Mouse (Mus musculus) hindbrain, postnatal 0 days (tissue): ENCODE results near the gene Nop2. TPM values are rescaled to one million over a fixed set of nuclear protein-coding genes. Genes with fewer than 3 reads are reported as not detected.

ENCODE experiments used
- ATAC-seq: fragments of 200-750 bp; cut with Nextera tagmentation; 2 replicates; pipeline ENCODE4 v1.8.0; 2017; ENCODE audit warnings: mild to moderate bottlenecking, moderate TSS enrichment, moderate library complexity
- DNase-seq: peaks from one replicate; pipeline ENCODE4 v3.0.0-alpha.2; 2015; ENCODE audit warnings: low spot score
- H3K27ac ChIP-seq: fragments of 300-500 bp; sonication (generic); 2 replicates; pipeline ENCODE4 v1.5.1; 2014; ENCODE audit warnings: mild to moderate bottlenecking
- H3K27me3 ChIP-seq: fragments of 300-500 bp; sonication (generic); 2 replicates; pipeline ENCODE4 v1.6.1; 2014; ENCODE audit warnings: low read length, mixed read lengths; ENCODE audit not compliant: insufficient read depth
- H3K36me3 ChIP-seq: fragments of 300-500 bp; sonication (generic); 2 replicates; pipeline ENCODE4 v1.6.1; 2014; ENCODE audit warnings: low read length, mixed read lengths; ENCODE audit not compliant: insufficient read depth
- H3K4me1 ChIP-seq: fragments of 300-500 bp; sonication (generic); 2 replicates; pipeline ENCODE4 v1.6.1; 2014; ENCODE audit warnings: antibody characterized with exemption, low read length, mixed read lengths; ENCODE audit not compliant: insufficient read depth
- H3K4me2 ChIP-seq: fragments of 300-500 bp; sonication (generic); 2 replicates; pipeline ENCODE4 v1.6.1; 2014; ENCODE audit warnings: low read depth, mild to moderate bottlenecking, low read length, moderate library complexity, mixed read lengths
- H3K4me3 ChIP-seq: fragments of 300-500 bp; sonication (generic); 2 replicates; pipeline ENCODE4 v1.5.1; 2014; ENCODE audit warnings: low read length
- H3K9ac ChIP-seq: fragments of 300-500 bp; sonication (generic); replicated peaks from 2 replicates; pipeline ENCODE4 v1.6.1; 2014; ENCODE audit warnings: mild to moderate bottlenecking, low read length, moderate library complexity, mixed read lengths
- H3K9me3 ChIP-seq: fragments of 300-500 bp; sonication (generic); 2 replicates; pipeline ENCODE4 v1.6.1; 2016; ENCODE audit warnings: low read length, mixed read lengths
- CTCF ChIP-seq: IDR thresholded peaks from 2 replicates; pipeline ENCODE4 v1.5.1; 2016; ENCODE audit warnings: antibody characterized with exemption, control low read depth, low read depth
- WGBS: fragments of 180-500 bp; shearing (Covaris S2); extraction: QIAGEN DNeasy Blood & Tissue Kit; methylation state at CpG from one replicate; pipeline ENCODE4 v1.1.7; 2014; 5-methylcytosine and 5-hydroxymethylcytosine counted together
- polyA plus RNA-seq: library from polyadenylated mRNA; unstranded; fragments of >200 nt; fragmentation: Nextera tagmentation; extraction: Ambion mirVana; gene quantifications from 2 replicates; pipeline ENCODE4 v1.2.1, GENCODE M21; 2015
- total RNA-seq: library from RNA; depleted of rRNA; stranded (reverse); fragments of >200 nt; gene quantifications from 2 replicates; pipeline ENCODE4 v1.2.3, GENCODE M21; 2014

Nop2 gene
- total and polyA plus RNA-seq, 2 experiments from 2014 or later, result 34.2 to 37.3 TPM

DNA sequence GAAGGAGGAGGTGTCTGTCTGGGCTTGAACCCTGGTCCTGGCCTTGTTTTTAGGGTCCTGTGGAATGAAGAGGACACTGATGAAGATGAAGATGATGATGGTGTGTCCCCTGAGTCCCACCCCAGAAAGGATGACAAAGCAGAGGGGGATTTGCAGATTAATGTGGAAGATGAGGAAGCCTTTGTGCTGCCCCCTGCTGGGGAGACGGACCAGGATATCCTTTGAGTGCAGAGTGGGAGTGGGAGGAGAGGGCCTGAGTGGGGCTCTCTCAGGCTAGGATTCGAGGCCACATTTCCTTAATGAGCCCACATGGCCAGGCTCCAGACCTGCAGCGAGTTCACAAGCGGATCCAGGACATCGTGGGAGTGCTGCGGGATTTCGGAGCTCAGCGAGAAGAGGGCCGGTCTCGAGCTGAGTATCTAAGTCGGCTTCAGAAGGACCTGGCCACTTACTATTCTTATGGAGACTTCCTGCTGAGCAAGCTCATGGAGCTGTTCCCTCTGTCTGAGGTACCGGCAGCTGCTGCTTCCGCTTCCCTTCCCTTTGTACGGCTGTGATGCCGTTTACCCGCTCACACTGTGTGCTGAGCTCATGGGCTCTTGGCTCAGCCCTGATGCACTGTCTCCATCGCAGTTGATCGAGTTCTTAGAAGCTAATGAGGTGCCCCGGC, 5.4 kb downstream of the Nop2 start:
- H3K27ac ChIP-seq, result no peak overlapping the region
- H3K9me3 ChIP-seq, result no peaks in the 10 kb centered on the region
- no peaks in the 10 kb centered on the region for H3K27me3 ChIP-seq
- H3K4me1 ChIP-seq, result peaks cover 6% of the 10 kb centered on the region; the same call in 1 of the 2 replicates
- TF ChIP-seq CTCF, result peak; percentile 66
- H3K36me3 ChIP-seq, result peaks cover 60% of the 10 kb centered on the region
- H3K4me3 ChIP-seq, result no peak overlapping the region
- peak; percentile 54 for DNase-seq
- H3K9ac ChIP-seq, result no peak overlapping the region
- WGBS, result 83% methylated on average over 19 of the region's 19 CpGs
- ATAC-seq, result no peak
- H3K4me2 ChIP-seq, result no peak overlapping the region

GRCm38 (mm10) chr6:125139747-125140146, 8.0 kb downstream of the Nop2 start:
- Histone ChIP-seq H3K4me3 (no peak overlapping the region), H3K27ac (no peak overlapping the region), H3K9me3 (no peaks in the 10 kb centered on the region), H3K27me3 (no peaks in the 10 kb centered on the region), H3K4me1 (no peaks in the 10 kb centered on the region), H3K9ac (no peak overlapping the region), H3K4me2 (no peak overlapping the region), H3K36me3 (peaks cover 60% of the 10 kb centered on the region)
- DNase-seq (no peak), ATAC-seq (no peak)
- 89% methylated on average over 7 of the region's 7 CpGs for WGBS
- TF ChIP-seq CTCF, result no peak

GRCm38 (mm10) chr6:125142436-125142835, 10.7 kb downstream of the Nop2 start:
- WGBS, result 97% methylated on average over 8 of the region's 8 CpGs
- Histone ChIP-seq H3K9me3 (no peaks in the 10 kb centered on the region), H3K9ac (no peak overlapping the region), H3K4me2 (no peak overlapping the region), H3K4me1 (peaks cover 15% of the 10 kb centered on the region), H3K27ac (no peak overlapping the region), H3K27me3 (no peaks in the 10 kb centered on the region), H3K36me3 (peaks cover 40% of the 10 kb centered on the region), H3K4me3 (no peak overlapping the region)
- ATAC-seq (no peak), DNase-seq (no peak)
- TF ChIP-seq CTCF, result no peak

- TF ChIP-seq CTCF, result no peak
- 78% methylated on average over 3 of the region's 3 CpGs for WGBS
- ATAC-seq, result no peak
Observed at GRCm38 (mm10) chr6:125143128-125143527, 11.4 kb downstream of the Nop2 start.

DNA sequence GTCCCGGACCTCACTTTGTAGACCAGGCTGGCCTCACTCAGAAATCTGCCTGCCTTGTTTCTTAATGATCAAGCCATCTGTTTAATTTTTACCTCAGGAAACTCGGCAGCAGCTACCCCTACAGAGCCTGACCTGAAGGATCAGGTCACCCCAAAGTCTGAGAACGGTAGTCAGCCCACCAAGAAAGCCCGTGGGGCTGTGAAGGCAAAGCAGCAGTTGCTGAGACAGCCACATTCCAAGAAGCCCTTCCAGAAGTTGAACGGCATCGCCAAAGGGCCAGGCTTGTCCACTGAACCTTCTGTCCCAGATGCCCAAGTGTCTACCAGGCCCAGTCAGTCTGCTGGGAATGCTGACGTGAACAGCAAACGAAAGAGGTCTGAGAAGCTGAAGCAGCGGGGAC, 12.2 kb downstream of the Nop2 start:
- no peak overlapping the region for H3K27ac ChIP-seq
- WGBS, result 85% methylated on average over 9 of the region's 9 CpGs
- no peak for DNase-seq
- no peak for ATAC-seq
- H3K9ac ChIP-seq, result no peak overlapping the region
- peaks cover 33% of the 10 kb centered on the region for H3K36me3 ChIP-seq
- TF ChIP-seq CTCF, result no peak
- no peak overlapping the region for H3K4me3 ChIP-seq
- peaks cover 29% of the 10 kb centered on the region for H3K4me1 ChIP-seq
- H3K4me2 ChIP-seq, result no peak overlapping the region
- no peaks in the 10 kb centered on the region for H3K27me3 ChIP-seq
- no peaks in the 10 kb centered on the region for H3K9me3 ChIP-seq

More at GRCm38 (mm10) chr6:125143128-125143527, 11.4 kb downstream of the Nop2 start:
- Histone ChIP-seq H3K4me1 (peaks cover 21% of the 10 kb centered on the region), H3K9ac (no peak overlapping the region), H3K27ac (no peak overlapping the region), H3K27me3 (no peaks in the 10 kb centered on the region), H3K4me2 (no peak overlapping the region), H3K36me3 (peaks cover 37% of the 10 kb centered on the region), H3K9me3 (no peaks in the 10 kb centered on the region), H3K4me3 (no peak overlapping the region)
- DNase-seq, result no peak

- peaks cover 37% of the 10 kb centered on the region for H3K4me1 ChIP-seq
- peak; percentile 97 for DNase-seq
Observed at GRCm38 (mm10) chr6:125145001-125145400, 13.3 kb downstream of the Nop2 start, which contains the start of gene Iffo1. TSS of gene Iffo1 (plus strand) at chr6:125145241.

DNA sequence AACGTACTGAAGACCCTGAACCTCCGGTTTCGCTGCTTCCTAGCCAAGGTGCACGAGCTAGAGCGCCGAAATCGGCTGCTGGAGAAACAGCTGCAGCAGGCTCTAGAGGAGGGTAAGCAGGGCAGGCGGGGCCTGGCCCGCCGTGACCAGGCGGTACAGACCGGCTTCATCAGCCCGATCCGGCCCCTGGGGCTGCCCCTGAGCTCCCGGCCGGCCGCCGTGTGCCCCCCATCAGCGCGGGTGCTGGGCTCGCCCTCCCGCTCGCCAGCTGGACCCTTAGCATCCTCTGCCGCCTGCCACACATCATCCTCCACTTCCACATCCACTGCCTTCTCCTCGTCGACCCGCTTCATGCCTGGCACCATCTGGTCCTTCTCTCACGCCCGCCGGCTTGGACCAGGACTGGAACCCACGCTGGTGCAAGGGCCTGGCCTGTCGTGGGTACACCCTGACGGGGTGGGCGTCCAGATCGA, 13.8 kb downstream of the Nop2 start:
- WGBS, result under 1% methylated on average over 35 of the region's 35 CpGs
- Histone ChIP-seq H3K36me3 (peaks cover 18% of the 10 kb centered on the region), H3K27ac (peak overlapping the region; percentile 90), H3K4me2 (peak overlapping the region; percentile 90), H3K4me3 (peak overlapping the region; percentile 79), H3K9ac (peak overlapping the region; percentile 93), H3K9me3 (no peaks in the 10 kb centered on the region), H3K4me1 (peaks cover 37% of the 10 kb centered on the region), H3K27me3 (no peaks in the 10 kb centered on the region)
- ATAC-seq (peak; percentile 74), DNase-seq (peak; percentile 43)
- TF ChIP-seq CTCF, result no peak

More at GRCm38 (mm10) chr6:125145001-125145400, 13.3 kb downstream of the Nop2 start, which contains the start of gene Iffo1:
- peak; percentile 94 for ATAC-seq
- peak within 1 kb of the TSS; percentile 93 for H3K9ac ChIP-seq
- H3K27ac ChIP-seq, result peak within 1 kb of the TSS; percentile 90
- peak within 1 kb of the TSS; percentile 79 for H3K4me3 ChIP-seq
- H3K36me3 ChIP-seq, result peaks cover 23% of the 10 kb centered on the region
- under 1% methylated on average over 16 of the region's 16 CpGs for WGBS
- no peaks in the 10 kb centered on the region for H3K9me3 ChIP-seq
- H3K27me3 ChIP-seq, result no peaks in the 10 kb centered on the region
- H3K4me2 ChIP-seq, result peak within 1 kb of the TSS; percentile 90
- peak; percentile 79 for TF ChIP-seq CTCF
